Mouse (Mus musculus): ENCODE data around the gene Mrps2.
A peak's percentile ranks its signal among the peaks of the same experiment; 100 is the strongest.
"Not testable (repeated sequence)": the region's sequence is repeated elsewhere in the genome, so short reads cannot be mapped to it uniquely, and the experiment has no call there.

The Mrps2 gene

DNA sequence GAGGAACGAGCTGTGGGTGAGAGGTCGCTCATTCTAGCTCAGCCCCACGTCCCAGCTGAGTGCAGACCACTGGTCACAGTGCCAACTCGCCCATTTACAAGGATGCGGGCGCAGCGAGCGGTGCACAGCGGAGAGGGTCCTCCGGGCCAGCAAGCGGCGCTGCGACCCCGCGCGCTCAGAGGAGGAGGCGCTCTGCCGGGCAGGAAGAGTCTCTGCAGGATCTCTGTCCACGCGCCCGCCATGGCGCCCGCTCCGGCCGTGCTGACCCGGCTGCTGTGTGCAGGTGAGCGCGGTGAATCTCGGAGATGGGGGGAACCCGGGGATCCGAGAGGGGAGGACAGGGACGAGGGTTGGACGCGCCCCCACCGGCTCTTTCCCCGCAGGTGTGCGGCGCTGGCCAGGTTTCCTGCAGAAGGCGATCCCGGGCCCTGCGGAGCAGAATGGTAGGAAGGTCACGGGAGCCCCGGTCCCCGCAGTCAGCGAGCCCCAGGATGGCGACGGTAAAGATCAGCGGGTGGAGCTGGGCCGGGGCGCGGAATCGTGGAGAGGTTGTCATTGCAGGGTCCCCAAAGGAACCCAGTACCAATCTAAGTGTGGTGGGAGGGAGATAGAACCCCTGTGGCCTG, at the start of gene Mrps2:
Mrps2 (plus strand) TSS at position 207 of the 626 bp plus-strand sequence.
- DNase-seq (ENCODE audit: low spot score) = peak; percentile 84

DNA sequence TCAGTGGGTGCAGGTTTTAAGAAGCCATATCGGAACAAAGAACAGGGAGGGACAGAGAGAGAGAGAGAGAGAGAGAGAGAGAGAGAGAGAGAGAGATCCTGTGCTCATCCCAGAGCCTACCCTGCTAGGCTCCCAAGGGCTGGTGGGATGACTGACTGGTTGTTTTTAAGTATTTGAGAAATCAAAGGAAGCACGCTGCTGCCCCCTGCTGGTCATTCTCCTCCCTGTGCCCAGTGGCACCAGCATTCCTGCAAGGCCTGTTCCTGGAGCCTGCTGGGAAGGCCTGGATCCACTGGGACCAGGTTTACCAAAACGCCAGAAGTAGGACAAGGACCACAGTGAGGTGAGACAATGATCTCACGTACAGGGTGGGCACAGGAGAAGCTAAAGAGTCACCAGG, 48.0 kb upstream of the Mrps2 start:
- peak; percentile 39 for DNase-seq (ENCODE audit: low spot score)

DNA sequence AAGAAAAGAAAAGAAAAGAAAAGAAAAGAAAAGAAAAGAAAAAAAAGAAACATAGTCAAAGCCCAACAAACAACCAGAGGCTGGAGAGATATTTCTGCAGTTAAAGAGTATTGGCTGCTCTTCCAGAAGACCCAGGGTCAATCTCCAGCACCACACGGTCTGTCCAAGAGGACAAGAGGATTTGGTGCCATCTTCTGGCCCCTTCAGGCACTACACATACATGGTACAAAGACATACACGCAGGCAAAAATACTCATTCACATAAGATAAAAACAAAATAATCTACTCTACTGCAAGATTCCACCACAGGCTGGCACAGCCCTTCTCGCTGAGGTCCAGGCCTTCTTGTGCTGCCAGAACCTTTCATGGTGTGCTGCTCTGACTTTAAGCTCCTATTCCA, 44.7 kb upstream of the Mrps2 start:
- DNase-seq (ENCODE audit: low spot score) = no peak

DNA sequence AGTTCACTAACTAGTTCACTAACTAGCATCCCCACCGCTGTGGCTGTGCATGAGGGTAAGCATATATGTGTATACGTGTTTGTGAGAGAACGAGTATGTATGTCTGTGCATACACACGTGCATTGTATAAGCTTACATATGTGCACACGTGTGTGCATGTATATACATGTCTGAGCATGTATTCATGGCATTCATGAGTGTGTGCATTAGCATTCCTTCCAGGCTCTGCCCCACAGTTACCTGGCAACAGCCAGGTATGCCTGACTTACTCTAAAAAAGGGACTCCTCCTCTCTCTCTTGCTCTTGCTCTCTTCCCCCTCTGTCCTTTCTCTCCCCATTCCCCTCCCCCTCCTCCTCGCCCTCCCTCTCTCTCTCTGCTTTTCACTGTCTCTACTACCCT, 40.6 kb upstream of the Mrps2 start:
- no peak for DNase-seq (ENCODE audit: low spot score)

DNA sequence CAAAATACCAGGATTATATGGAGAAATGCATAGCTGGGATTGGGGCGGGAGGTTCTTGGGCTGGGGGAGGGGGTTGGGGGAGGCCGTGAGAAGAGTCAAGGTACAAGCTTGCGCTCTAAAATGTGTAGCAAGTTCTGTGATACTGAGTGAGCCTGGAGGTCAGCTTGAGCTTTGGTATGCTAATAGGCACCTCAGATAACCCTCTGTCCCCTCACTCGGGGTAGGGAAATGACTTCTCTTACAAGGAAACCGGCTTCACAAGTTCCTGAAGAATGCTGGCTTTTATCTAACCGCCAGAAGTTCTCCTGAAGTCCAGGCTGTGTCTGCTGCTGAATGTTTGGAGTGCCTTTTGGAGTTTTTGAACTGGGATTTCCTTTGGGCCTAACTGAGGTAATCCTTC, 37.0 kb upstream of the Mrps2 start:
- DNase-seq (ENCODE audit: low spot score) = peak; percentile 55

DNA sequence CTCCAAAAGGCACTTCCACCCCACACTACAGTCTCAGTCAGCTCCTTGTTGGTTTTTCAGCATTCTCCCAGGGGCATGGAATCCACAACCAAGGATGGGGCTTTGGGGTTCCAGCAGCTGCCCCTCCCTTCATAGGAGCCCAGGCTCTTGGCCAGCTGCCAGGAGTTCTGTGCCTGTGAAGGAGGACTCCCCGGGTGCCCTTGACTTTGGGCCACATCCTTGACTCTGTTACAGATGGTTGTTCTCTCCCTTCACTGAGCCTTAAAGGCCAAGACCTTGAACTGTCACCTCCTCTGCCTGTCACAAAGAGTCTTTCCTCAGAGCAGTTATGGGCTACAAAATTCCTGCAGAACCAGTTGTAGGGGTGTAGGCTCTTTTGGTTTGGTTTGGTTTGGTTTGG, 35.1 kb upstream of the Mrps2 start:
- no peak for DNase-seq (ENCODE audit: low spot score)

DNA sequence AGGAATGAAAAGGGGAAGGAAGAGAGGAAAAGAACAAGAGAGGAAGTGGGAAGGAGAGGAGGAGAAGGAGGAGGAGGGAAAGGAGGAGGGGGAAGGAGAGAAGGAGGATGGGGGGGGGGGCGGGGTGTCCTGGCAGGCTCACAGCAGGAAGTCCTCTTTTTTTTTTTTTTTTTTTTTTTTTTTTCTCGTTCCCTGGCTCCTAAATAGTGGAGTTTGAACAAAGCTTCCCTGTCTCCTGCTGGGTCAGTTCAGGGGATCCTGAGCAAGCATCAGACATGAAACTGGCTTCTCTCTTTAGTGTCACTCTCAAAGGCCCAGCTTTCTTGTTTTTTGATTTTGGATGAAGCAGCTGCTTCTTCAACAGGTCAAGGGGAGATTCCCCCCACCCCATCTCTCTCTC, 34.4 kb upstream of the Mrps2 start:
- DNase-seq (ENCODE audit: low spot score) = no peak

DNA sequence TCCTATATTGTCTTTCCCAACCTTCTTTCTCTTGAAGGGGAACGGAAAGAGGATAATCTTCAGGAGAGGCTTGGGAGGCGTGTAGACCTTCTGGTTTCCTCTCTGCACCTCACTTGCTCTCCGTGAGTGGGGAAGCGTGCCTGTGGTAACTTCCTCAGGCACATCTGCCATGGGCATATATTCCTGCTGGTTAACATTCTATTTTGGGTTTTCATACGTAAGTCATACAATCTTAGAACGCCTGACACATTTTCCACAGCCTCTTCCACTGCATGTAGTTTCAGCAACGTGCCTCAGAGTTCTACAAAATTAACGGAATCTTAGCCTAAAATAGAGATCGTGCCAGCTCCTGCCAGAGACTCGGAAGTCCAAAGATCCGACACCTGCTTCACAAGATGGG, 32.5 kb upstream of the Mrps2 start:
- no peak for DNase-seq (ENCODE audit: low spot score)

DNA sequence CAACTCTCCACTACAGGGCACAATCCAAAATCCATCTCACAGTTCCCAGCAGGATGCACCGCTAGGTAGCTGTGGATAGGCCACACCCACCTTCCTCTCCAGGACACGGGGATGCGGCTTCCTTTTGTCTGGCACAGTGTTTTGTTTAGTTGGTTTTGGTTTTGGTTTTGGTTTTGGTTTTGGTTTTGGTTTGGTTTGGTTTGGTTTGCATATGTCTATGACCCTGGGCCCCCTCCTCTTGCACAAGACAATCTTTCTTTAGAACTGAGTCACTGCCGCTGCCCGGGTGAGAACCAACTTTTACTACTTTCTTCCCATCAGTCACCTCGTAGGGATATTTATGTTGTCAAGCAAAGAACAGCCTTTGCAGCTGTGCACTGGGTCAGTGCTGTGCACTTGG, 27.0 kb upstream of the Mrps2 start:
- no peak for DNase-seq (ENCODE audit: low spot score)

DNA sequence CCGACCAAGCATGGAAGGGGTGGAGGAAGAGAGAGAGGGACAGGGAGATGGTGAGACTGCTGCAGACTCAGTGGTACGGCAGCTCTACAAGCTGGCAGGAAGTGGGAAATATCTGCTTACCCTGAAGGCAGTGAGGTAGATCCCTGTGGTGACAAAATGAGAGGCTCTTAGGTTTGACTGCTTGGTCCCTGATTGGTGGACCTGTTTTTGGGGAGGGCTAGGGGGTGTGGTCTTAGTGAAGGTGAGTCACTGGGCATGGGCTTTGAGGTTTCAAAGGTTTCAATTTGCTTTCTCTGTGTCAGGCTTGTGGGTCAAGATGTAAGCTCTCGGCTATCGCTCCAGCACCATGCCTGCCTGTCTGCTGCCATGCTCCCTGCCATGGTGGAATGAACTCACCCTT, 22.8 kb upstream of the Mrps2 start:
- no peak for DNase-seq (ENCODE audit: low spot score)

DNA sequence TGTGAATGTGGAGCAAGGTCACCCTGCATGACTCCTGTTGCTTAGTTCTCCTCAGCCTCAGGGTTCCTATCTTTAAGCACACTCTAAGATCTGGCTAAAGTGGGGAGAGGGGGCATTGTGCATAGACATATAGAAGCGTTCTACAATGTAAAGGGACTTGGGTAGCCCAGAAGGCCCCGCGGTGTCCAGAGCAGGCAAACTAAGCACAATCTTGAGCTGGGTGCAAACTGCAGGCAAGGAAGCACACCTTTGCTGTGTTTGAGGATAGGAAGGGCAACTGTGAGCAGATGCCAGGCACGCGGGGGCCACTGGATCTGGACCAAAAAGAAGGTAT, 21.7 kb upstream of the Mrps2 start:
- DNase-seq (ENCODE audit: low spot score) = no peak

DNA sequence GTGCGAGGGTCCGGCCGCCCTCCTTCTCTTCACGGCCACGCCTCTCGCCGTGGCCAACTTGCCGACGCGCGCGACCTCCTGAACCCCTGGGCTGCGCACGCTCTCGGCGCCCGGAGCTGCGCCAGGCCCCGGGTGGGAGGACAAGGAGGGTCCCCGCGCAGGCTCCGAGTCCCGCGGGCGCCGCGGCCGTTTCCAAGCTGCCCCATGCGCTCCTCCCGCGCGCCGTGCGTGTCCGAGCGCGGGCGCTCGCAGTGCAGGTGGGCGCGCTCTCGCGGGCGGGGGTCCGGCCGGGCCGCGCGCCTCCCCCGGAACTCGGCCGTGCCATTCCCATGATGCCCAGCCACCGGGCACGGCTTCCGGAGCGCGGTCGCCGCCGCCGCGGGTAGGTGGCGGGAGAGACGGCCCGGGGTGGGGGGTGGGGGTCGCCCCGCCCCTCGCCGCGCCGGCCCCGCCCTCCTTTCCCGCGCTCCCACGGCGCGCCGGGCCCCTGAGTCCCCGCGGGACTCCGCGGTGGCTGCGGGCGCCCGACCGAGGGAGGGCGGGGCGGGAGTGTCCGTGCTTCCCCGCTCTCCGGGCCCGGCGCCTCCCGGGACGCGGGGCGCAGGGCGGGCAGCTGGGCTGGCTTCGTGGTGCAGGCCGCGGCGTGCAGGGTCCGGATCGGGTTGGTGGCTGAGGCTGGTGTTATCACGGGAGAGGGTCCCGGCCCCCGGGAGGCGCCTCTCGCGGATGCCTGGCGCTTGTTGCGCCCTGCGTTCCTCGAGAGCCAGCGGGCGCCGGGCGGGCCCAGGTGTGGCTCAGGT, 21.2 kb upstream of the Mrps2 start, which contains the start of gene Ppp1r26:
Ppp1r26 (plus strand) TSS at position 286 of the 800 bp plus-strand sequence.
- no peak for DNase-seq (ENCODE audit: low spot score)

DNA sequence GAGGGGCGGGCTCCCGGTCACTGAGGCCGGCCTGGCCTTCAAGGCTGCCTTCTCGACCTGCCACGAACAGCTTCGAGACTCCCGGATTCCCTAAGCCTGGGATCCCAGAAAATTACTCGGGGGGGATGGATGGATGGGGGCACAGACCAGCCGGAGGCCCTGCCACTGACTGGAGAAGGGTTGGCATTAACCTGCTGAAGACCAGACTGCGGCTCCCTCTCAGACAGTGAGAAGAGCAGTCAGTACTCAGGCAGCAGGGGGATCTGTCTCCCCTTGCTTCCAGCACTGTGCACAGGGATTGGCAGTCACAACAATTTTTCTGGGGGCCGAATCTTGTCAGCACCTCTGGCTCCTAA, 20.6 kb upstream of the Mrps2 start:
- no peak for DNase-seq (ENCODE audit: low spot score)

DNA sequence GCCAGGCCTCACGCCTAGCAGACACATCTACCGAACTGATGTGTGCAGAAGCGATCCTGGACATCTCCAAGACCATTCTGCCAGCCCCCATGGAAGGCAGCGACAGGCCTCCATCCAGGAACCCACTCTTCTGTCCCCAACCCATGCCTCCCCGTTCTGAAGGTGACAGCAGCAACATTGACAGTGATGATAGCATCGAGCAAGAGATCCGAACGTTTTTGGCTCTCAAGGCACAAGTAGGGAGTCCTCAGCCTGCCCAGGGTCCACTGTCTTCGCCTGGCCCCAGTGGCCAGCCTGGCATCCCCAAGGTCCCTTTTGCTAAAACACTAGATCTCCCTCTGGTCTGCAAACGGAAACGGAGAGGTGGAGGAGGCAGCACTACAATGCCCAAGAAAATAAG, 16.2 kb upstream of the Mrps2 start:
- no peak for DNase-seq (ENCODE audit: low spot score)

DNA sequence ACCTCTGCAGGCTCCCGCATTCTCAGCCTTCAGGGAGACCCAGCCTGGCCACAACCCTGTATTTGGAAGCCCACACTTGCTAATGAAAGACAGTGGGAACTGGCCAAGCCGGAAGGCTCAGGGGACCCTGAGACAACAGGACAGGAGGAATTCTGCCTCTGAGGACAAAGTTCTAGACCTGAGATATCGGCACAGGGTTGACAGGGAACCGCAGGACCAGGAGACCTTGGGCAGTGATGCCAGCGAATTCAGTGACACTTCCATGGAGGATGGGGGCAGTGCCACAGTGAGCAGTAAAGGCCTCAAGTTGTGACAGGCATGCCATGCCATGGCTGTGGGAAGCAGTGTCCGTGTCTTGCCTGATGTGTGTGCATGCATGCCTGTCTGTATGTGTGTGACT, 14.3 kb upstream of the Mrps2 start:
- no peak for DNase-seq (ENCODE audit: low spot score)

DNA sequence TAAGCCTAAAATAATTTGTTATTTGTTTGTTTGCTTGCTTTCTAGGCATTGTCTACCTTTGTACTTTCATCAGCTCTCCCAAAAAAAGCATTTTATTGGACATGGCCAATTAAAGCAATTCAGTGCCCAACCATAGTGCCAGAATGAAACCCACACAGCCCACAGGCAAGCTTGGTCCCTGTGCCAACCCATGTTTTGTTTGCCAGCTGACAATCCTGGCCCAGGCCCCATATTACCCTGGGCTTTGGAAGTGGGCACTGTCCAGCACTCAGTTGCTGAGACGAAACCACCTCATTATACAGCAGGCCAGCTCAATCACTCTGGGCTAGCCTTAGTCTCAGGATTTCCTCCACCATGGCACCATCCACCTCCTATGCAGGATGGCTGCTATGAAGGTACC, 11.2 kb upstream of the Mrps2 start:
- DNase-seq (ENCODE audit: low spot score) = no peak

DNA sequence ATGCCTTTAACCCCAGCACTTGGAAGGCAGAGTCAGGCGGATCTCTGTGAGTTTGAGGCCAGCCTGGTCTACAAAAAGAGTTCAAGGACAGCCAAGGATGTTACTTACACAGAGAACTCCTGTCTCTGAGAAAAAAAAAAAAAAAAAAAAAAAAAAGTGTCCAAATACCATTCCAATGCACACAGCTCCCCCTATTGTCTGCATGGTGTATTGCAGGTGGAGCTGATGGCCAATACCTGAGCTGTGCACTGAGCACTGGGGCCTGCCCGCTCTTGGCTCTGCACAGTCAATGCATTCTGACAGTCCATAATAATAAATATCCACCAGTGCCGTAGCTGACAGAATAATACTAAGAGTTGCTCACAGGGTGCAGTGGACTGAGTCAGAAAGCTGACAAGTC, 3.9 kb upstream of the Mrps2 start:
- DNase-seq (ENCODE audit: low spot score) = peak; percentile 55

DNA sequence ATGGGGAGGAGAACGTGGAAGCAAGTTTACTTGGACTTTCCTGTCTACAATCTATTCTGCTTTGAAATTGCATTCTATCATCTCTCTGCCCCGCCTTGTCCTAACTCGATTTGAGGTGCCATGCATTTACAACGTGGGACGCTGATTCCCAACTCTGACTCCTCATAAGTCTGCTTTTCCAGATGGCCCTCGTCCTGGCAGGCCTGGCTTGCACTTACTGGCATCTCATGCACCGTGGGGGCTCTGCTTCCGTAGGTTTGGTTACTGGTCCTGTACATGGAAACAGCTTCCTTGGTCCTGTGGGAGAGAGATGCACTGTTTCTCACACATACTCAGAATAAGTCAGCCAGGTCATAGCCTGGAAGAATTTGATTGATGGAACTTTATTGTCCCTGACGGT, 2.9 kb upstream of the Mrps2 start:
- no peak for DNase-seq (ENCODE audit: low spot score)

DNA sequence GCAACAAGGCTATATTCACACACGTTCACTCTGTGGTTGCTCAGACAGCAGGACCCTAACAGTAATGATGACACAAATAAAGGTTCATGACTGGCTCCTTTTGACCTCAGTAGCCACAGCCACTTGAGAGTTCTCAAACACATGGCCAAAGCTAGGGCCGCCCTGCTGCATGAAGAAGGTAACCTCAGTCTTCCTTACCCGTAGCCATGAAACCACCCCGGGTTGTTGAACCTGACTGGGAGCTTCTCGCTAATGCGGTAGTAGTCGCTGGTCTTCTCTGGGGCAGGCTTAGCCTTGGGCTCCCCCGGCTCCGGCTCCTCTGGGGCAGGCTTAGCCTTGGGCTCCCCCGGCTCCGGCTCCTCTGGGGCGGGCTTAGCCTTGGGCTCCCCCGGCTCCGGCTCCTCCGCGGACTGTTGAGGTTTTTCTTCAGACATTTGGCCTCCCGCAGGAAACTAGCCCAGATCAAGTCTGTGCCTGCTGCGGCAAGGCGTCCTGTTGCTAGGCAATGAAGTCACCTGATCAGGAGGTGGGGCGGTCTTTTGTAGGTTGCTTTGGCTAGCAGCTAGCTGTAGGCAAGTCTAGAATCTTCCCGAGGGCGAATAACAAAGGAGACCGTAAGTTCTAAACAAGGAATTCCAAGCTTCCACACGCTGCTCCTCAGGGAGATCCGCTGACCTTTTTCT, 1.9 kb upstream of the Mrps2 start, which contains the start of gene 1700007K13Rik:
1700007K13Rik (minus strand) TSS at position 497 of the 683 bp plus-strand sequence.
- DNase-seq (ENCODE audit: low spot score) = peak; percentile 83

DNA sequence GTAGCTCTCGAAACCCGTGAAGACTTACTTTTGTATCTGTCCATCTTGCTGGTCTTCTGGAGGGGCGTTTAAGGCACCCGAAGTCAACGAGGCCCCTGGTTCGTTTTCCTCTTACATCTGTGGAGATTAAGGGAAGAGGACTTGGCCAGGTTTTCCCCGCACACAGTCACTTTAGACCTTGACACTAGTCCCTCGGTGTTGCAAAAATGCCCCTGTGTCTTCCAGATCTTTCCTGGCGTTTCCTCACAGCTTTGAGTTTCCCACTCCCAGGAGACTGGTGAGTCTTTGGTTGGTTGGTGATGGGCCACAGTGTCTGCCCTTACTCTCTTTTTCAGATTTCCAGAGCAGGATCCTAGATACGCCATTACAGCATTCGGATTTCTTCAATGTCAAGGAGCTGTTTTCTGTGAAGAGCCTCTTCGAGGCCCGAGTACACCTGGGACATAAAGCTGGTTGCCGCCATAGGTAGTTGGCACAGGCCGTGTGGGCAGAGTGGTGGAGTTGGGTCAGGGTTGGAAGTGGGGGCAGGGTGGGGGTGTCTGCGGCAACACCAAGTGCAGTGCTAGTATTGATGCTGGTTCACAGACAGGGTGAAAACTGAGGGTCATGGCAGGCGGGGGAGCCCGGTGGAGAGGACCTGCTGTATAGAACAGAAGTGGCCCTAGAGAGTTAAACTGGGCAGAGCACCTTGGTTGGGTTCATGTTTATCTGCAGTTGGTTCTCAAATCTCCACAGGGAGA, 790 bp downstream of the Mrps2 start:
- peak; percentile 17 for DNase-seq (ENCODE audit: low spot score)

DNA sequence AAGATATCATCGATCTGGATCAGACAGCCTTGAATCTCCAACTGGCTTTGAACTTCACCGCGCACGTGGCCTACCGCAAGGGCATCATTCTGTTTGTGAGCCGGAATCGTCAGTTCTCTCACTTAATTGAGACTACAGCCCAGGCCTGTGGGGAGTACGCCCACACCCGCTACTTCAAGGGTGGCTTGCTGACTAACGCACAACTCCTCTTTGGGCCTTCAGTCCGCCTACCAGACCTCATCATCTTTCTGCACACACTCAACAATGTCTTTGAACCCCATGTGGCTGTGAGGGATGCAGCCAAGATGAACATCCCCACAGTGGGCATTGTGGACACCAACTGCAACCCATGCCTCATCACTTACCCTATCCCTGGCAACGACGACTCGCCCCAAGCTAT, 1.6 kb downstream of the Mrps2 start:
- no peak for DNase-seq (ENCODE audit: low spot score)

DNA sequence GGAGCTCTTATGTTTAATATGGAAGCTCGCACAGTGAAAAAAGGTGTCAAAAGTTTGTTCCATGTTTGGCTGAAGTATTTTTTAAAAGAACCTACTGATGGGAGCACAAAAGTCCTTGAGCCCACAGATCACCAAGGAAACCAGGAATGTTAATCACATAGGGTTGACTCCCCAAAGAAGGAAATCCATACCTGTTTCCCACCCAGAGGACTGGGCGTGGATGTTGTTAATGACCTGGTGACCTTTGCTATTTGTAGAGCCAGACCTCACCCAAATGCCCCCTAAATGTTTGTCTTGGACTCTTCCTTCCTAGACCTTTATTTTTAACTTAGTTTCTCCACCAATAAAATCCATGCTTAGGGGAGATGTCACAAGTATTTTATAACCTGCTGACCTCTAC, 2.7 kb downstream of the Mrps2 start:
- no peak for DNase-seq (ENCODE audit: low spot score)

DNA sequence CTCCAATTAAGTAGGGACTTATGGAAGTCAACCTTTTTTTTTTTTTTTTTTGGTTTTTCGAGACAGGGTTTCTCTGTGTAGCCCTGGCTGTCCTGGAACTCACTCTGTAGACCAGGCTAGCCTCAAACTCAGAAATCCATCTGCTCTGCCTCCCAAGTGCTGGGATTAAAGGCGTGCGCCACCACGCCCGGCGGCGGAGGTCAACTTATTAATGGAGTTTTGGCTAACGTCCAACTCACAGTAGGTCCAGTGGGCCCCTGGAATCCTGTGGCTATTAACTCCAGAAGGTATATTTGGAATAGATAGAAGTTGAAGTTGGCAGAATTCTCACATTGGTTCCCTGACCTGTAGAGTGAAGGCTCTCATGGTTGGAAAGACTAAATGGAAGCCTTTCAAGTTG, 4.1 kb downstream of the Mrps2 start:
- DNase-seq (ENCODE audit: low spot score) = not testable (repeated sequence)
